In the genomic region with DNA sequence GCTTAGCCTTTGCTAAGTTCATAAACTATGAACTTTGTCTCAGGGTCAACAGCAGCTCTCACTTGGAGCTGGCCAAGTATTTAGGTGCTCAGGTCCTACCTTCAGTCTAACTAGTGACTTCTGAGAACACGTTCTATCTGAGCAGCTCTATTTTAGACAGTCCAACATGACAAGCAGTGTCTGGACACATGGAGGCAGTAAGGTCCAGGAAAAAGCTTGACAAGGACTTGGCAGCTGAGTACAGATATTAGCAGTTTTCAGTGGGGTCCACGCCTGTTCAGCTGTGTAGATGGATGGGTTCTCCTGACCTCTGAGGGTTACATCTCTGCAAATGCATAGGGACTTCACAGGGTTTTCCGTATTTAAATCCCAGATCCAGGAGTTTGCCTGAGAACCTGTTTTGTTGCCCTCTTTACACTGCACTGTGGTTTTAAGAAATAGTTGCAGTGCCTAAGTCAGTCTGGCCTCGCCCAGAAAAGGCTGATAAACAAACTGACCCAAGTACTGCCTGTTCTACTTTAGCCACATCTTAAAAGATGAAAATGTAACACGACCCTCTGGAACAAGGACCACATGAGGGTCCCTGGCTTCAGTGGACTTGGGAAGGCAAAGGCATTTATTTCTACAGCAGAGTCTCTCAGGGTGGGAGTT, we compare ENCODE assay signal across 13 mouse cellular contexts.
A peak's percentile ranks its signal among the peaks of the same experiment; 100 is the strongest.
DNase-seq lines count a peak whose midpoint lies in the region; ATAC-seq and TF ChIP-seq lines count a peak whose summit lies in the region.
"Had no signal": no experiment of that assay in that cellular context is flagged by ENCODE, and none has a peak within 500 bp of the region (broad histone marks: within the 10 kb centered on the region; RNA-seq: fewer than 3 reads in every experiment).

No protein-coding gene starts in this region.

- 62% methylated on average over 5 of the region's 5 CpGs for WGBS in heart, embryonic 14.5 days
- 65% methylated on average over 5 of the region's 5 CpGs for WGBS in liver, postnatal 0 days (ENCODE audit: insufficient replicate concordance)
- WGBS in forebrain, embryonic 14.5 days: 93% methylated on average over 5 of the region's 5 CpGs

- TF ChIP-seq POLR2A in CH12.LX (IDR thresholded peaks at IDR 0.05; ENCODE audit: low read depth, low read length): no peak

- peak in 1 of 2 experiments; percentile 19; a peak in 1 of 4 replicates for TF ChIP-seq CTCF in CH12.LX (conservative IDR thresholded peaks at IDR 0.05 in 1 of 2, IDR thresholded peaks at IDR 0.05 in 1 of 2; ENCODE audit: low read depth in 2 of 2, low read length in 2 of 2)
- TF ChIP-seq CTCF in liver, postnatal 0 days (IDR thresholded peaks at IDR 0.05; ENCODE audit: low read depth): peak; percentile 40

- peak; percentile 13 for TF ChIP-seq RAD21 in CH12.LX (IDR thresholded peaks at IDR 0.05; ENCODE audit: low read depth, low read length)

- in situ Hi-C loops in CH12.LX (cut with MboI; ENCODE audit: low pct_ligation_motif_present, low pct_unique_long_range_greater_than_20kb, low sequenced_read_pairs): no loop called here

- H3K9me3 ChIP-seq in heart, embryonic 14.5 days (ENCODE audit: control insufficient read depth, low read length): no peaks in the 10 kb centered on the region
- H3K9me3 ChIP-seq in CH12.LX (replicated peaks; ENCODE audit: low read length): no peaks in the 10 kb centered on the region
- no peaks in the 10 kb centered on the region for H3K9me3 ChIP-seq in liver, postnatal 0 days (ENCODE audit: low read length)
- H3K9me3 ChIP-seq in forebrain, embryonic 14.5 days (replicated peaks; ENCODE audit: control insufficient read depth, low read length): no peaks in the 10 kb centered on the region
- H3K9me3 ChIP-seq: midbrain, embryonic 13.5 days had no signal

- no peak overlapping the region for H3K4me2 ChIP-seq in heart, embryonic 14.5 days (ENCODE audit: low read length)
- no peak overlapping the region for H3K4me2 ChIP-seq in CH12.LX (ENCODE audit: insufficient read depth, low read depth, poor library complexity, severe bottlenecking)
- H3K4me2 ChIP-seq in liver, postnatal 0 days (ENCODE audit: low read depth, low read length): 0 out of 2 replicates have a peak overlapping the region, but pooled peaks have one; percentile 9
- no peak overlapping the region for H3K4me2 ChIP-seq in forebrain, embryonic 14.5 days (ENCODE audit: low read length)
- H3K4me2 ChIP-seq: midbrain, embryonic 13.5 days had no signal

- H3K27ac ChIP-seq in heart, embryonic 14.5 days (replicated peaks in 1 of 2; ENCODE audit: control insufficient read depth in 1 of 2, insufficient read depth in 1 of 2, low read depth in 2 of 2, low read length in 2 of 2): peak overlapping the region; percentile 71 to 79
- no peak overlapping the region for H3K27ac ChIP-seq in CH12.LX (ENCODE audit: insufficient read depth, low read depth)
- peak overlapping the region; percentile 63 for H3K27ac ChIP-seq in liver, postnatal 0 days (ENCODE audit: low read depth)
- H3K27ac ChIP-seq in forebrain, embryonic 14.5 days (ENCODE audit: low read depth, low read length): no peak overlapping the region
- H3K27ac ChIP-seq: midbrain, embryonic 13.5 days had no signal

- no peak for ATAC-seq in heart, embryonic 14.5 days (ENCODE audit: insufficient number of reproducible peaks, insufficient read depth, low FRiP score, low read depth)
- no peak for ATAC-seq in liver, postnatal 0 days
- ATAC-seq in forebrain, embryonic 14.5 days: no peak
- ATAC-seq: midbrain, embryonic 13.5 days; Patski had no signal

- H3K36me3 ChIP-seq in heart, embryonic 14.5 days (ENCODE audit: control insufficient read depth, insufficient read depth, low read length): no peaks in the 10 kb centered on the region
- H3K36me3 ChIP-seq in CH12.LX (replicated peaks in 1 of 2; ENCODE audit: control insufficient read depth in 1 of 2, insufficient read depth in 1 of 2, low read length in 1 of 2): peaks cover 10 to 67% of the 10 kb centered on the region in 2 experiments
- H3K36me3 ChIP-seq in liver, postnatal 0 days (replicated peaks; ENCODE audit: insufficient read depth, low read length): no peaks in the 10 kb centered on the region
- H3K36me3 ChIP-seq in forebrain, embryonic 14.5 days (ENCODE audit: control insufficient read depth, insufficient read depth, low read length): no peaks in the 10 kb centered on the region

- no peak for DNase-seq in heart, adult 11 months
- DNase-seq in CH12.LX (ENCODE audit: extremely low read depth): no peak
- peak; percentile 47 to 48 for DNase-seq in heart, postnatal 10 days
- DNase-seq in liver, postnatal 0 days: no peak
- no peak for DNase-seq in cerebellum, adult 11-12 months
- no peak for DNase-seq in spleen, postnatal 36 days (ENCODE audit: low spot score in 2 of 2)
- DNase-seq in forebrain, embryonic 14.5 days (ENCODE audit: low spot score): no peak
- DNase-seq: cerebellum, postnatal 14 days; gastrocnemius, postnatal 36 days; kidney, adult 9 months had no signal

- dilution Hi-C loops in CH12.LX (cut with MboI; ENCODE audit: extremely low pct_ligation_motif_present, extremely low pct_unique_long_range_greater_than_20kb, low sequenced_read_pairs): no loop called here

- H3K4me1 ChIP-seq in heart, embryonic 14.5 days (ENCODE audit: control insufficient read depth in 2 of 2, insufficient read depth in 2 of 2, low read length in 2 of 2): peaks cover 20 to 43% of the 10 kb centered on the region in 2 experiments
- H3K4me1 ChIP-seq in CH12.LX (ENCODE audit: control insufficient read depth in 1 of 2, insufficient read depth in 2 of 2): peaks cover 0 to 29% of the 10 kb centered on the region in 2 experiments; a peak in 2 of 4 replicates
- peaks cover 37% of the 10 kb centered on the region for H3K4me1 ChIP-seq in liver, postnatal 0 days (ENCODE audit: insufficient read depth)
- no peaks in the 10 kb centered on the region for H3K4me1 ChIP-seq in forebrain, embryonic 14.5 days (ENCODE audit: control insufficient read depth, insufficient read depth, low read length)

- H3K4me3 ChIP-seq in heart, embryonic 14.5 days (ENCODE audit: control insufficient read depth in 1 of 2, insufficient read depth in 1 of 2, low read depth in 1 of 2, low read length in 2 of 2): no peak overlapping the region
- H3K4me3 ChIP-seq in CH12.LX (replicated peaks in 1 of 3; ENCODE audit: low read depth in 2 of 3, low read length in 2 of 3, poor library complexity in 1 of 3): no peak overlapping the region
- H3K4me3 ChIP-seq in liver, postnatal 0 days (ENCODE audit: low read depth, low read length): no peak overlapping the region
- no peak overlapping the region for H3K4me3 ChIP-seq in forebrain, embryonic 14.5 days (ENCODE audit: low read depth, low read length)
- H3K4me3 ChIP-seq: midbrain, embryonic 13.5 days had no signal

- no peaks in the 10 kb centered on the region for H3K79me2 ChIP-seq in CH12.LX (replicated peaks; ENCODE audit: control insufficient read depth, extremely low read depth, insufficient read depth, poor library complexity, severe bottlenecking)

- intact Hi-C loops in heart, postnatal 10 days (cut with DNase I): no loop called here

- H3K27me3 ChIP-seq in heart, embryonic 14.5 days (ENCODE audit: control insufficient read depth, insufficient read depth, low read length): no peaks in the 10 kb centered on the region
- no peaks in the 10 kb centered on the region for H3K27me3 ChIP-seq in CH12.LX (replicated peaks)
- H3K27me3 ChIP-seq in liver, postnatal 0 days (ENCODE audit: insufficient read depth, low read length): no peaks in the 10 kb centered on the region
- H3K27me3 ChIP-seq in forebrain, embryonic 14.5 days (replicated peaks; ENCODE audit: control insufficient read depth, insufficient read depth, low read length): no peaks in the 10 kb centered on the region
- H3K27me3 ChIP-seq: midbrain, embryonic 13.5 days; Patski had no signal

- TF ChIP-seq EP300 in CH12.LX (IDR thresholded peaks at IDR 0.05; ENCODE audit: low read length): no peak
- TF ChIP-seq EP300 in liver, postnatal 0 days (IDR thresholded peaks at IDR 0.05; ENCODE audit: low read depth): no peak

- H3K9ac ChIP-seq in heart, embryonic 14.5 days (ENCODE audit: low read length): no peak overlapping the region
- H3K9ac ChIP-seq in CH12.LX (ENCODE audit: insufficient read depth, low read depth): no peak overlapping the region
- no peak overlapping the region for H3K9ac ChIP-seq in liver, postnatal 0 days (replicated peaks)
- no peak overlapping the region for H3K9ac ChIP-seq in forebrain, embryonic 14.5 days (ENCODE audit: low read length)
- H3K9ac ChIP-seq: midbrain, embryonic 13.5 days had no signal

TF ChIP-seq in CH12.LX, 34 proteins besides CTCF, POLR2A, EP300 and RAD21:
- TF ChIP-seq CHD2 (IDR thresholded peaks at IDR 0.05; ENCODE audit: low read length) (no peak), SIN3A (IDR thresholded peaks at IDR 0.05; ENCODE audit: low read length) (no peak), POLR2AphosphoS2 (IDR thresholded peaks at IDR 0.05; ENCODE audit: low read depth, low read length) (no peak), KAT2A (IDR thresholded peaks at IDR 0.05; ENCODE audit: insufficient replicate concordance, low read length) (no peak), E2F4 (IDR thresholded peaks at IDR 0.05; ENCODE audit: insufficient replicate concordance, low read depth, low read length) (no peak), ZKSCAN1 (IDR thresholded peaks at IDR 0.05; ENCODE audit: borderline replicate concordance, low read depth, low read length) (no peak), GABPA (IDR thresholded peaks at IDR 0.05; ENCODE audit: insufficient replicate concordance, low read depth, low read length) (no peak), MAX (IDR thresholded peaks at IDR 0.05; ENCODE audit: low read length) (no peak)

Comparison
In these comparisons a context has a peak if more than half of its experiments do, and no peak if none do; other contexts are left out.
1. DNase-seq: peak in heart, postnatal 10 days (2 of 2); none in heart, adult 11 months (single experiment), CH12.LX (single experiment), liver, postnatal 0 days (single experiment), cerebellum, adult 11-12 months (single experiment), spleen, postnatal 36 days (0 of 2) and forebrain, embryonic 14.5 days (single experiment).
2. H3K27ac ChIP-seq: peak in heart, embryonic 14.5 days (2 of 2) and liver, postnatal 0 days (single experiment); none in CH12.LX (single experiment) and forebrain, embryonic 14.5 days (single experiment).